Mouse (Mus musculus) forebrain, postnatal 0 days (tissue): ENCODE measurements around the gene Slc25a51. TPM values are rescaled to one million over a fixed set of nuclear protein-coding genes. Genes with fewer than 3 reads are reported as not detected.

Experiments
- ATAC-seq: fragments of 200-750 bp; cut with Nextera tagmentation; 2 replicates; pipeline ENCODE4 v1.8.0; 2017; ENCODE audit warnings: mild to moderate bottlenecking, moderate library complexity
- DNase-seq: peaks from one replicate; pipeline ENCODE4 v3.0.0-alpha.2; 2015
- H3K27ac ChIP-seq: fragments of 300-500 bp; sonication (generic); 2 replicates; pipeline ENCODE4 v1.5.1; 2014; ENCODE audit warnings: low read depth, mild to moderate bottlenecking, antibody characterized with exemption, low read length, moderate library complexity, mixed read lengths
- H3K27me3 ChIP-seq: fragments of 300-500 bp; sonication (generic); 2 replicates; pipeline ENCODE4 v1.6.1; 2014; ENCODE audit warnings: mild to moderate bottlenecking, low read length, mixed read lengths; ENCODE audit not compliant: insufficient read depth
- H3K36me3 ChIP-seq: fragments of 300-500 bp; sonication (generic); 2 replicates; pipeline ENCODE4 v1.6.1; 2014; ENCODE audit warnings: mild to moderate bottlenecking, moderate library complexity; ENCODE audit not compliant: insufficient read depth
- H3K4me1 ChIP-seq: fragments of 300-500 bp; sonication (generic); 2 replicates; pipeline ENCODE4 v1.6.1; 2014; ENCODE audit warnings: antibody characterized with exemption; ENCODE audit not compliant: insufficient read depth
- H3K4me2 ChIP-seq: fragments of 300-500 bp; sonication (generic); 2 replicates; pipeline ENCODE4 v1.6.1; 2014; ENCODE audit warnings: low read depth, mild to moderate bottlenecking, moderate library complexity
- H3K4me3 ChIP-seq: fragments of 300-500 bp; sonication (generic); 2 replicates; pipeline ENCODE4 v1.5.1; 2014; ENCODE audit warnings: low read depth, low read length, mixed read lengths
- H3K9ac ChIP-seq: fragments of 300-500 bp; sonication (generic); 2 replicates; pipeline ENCODE4 v1.6.1; 2014; ENCODE audit warnings: mild to moderate bottlenecking
- H3K9me3 ChIP-seq: fragments of 300-500 bp; sonication (generic); 2 replicates; pipeline ENCODE4 v1.6.1; 2016; ENCODE audit warnings: low read length
- CTCF ChIP-seq: sonication (generic); IDR thresholded peaks from 2 replicates; pipeline ENCODE4 v1.5.1; 2016; ENCODE audit warnings: antibody characterized with exemption, control low read depth, low read depth
- WGBS: fragments of 180-500 bp; shearing (Covaris S2); extraction: QIAGEN DNeasy Blood & Tissue Kit; methylation state at CpG from one replicate; pipeline ENCODE4 v1.1.7; 2014; 5-methylcytosine and 5-hydroxymethylcytosine counted together
- polyA plus RNA-seq: library from polyadenylated mRNA; unstranded; fragments of >200 nt; fragmentation: Nextera tagmentation; extraction: Ambion mirVana; gene quantifications from 2 replicates; pipeline ENCODE4 v1.2.1, GENCODE M21; 2015
- total RNA-seq: library from RNA; depleted of rRNA; stranded (reverse); fragments of >200 nt; gene quantifications from 2 replicates; pipeline ENCODE4 v1.2.3, GENCODE M21; 2014

The Slc25a51 gene
- total and polyA plus RNA-seq, 2 experiments from 2014 or later: 83.9 to 128 TPM

DNA sequence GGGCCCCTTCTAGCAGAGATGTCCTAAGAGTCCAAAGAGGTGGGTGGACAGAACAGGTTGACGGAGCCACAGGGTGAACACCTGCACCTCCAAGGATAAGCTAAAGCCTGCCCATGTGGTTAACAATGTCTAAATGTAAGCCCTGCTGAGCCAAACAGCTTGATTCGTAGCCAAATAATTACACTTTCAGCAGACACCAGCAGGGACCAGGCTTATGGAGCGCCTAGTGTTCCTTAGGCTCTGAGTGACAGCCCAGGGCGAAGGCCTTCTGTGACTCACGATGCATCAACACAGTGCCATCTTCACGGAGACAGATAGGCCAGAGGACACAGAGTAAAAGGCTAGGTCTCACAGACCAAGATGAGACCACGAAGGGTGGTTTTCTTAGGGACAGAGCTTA lies 20.9 kb upstream of the Slc25a51 start:
- Histone ChIP-seq H3K36me3 (no peaks in the 10 kb centered on the region), H3K27ac (no peak overlapping the region), H3K4me2 (no peak overlapping the region), H3K9me3 (no peaks in the 10 kb centered on the region), H3K27me3 (no peaks in the 10 kb centered on the region), H3K9ac (no peak overlapping the region), H3K4me3 (no peak overlapping the region), H3K4me1 (peaks cover 7% of the 10 kb centered on the region; the same call in 1 of the 2 replicates)
- peak; percentile 42 for DNase-seq
- 47% methylated on average over 7 of the region's 7 CpGs for WGBS
- no peak for TF ChIP-seq CTCF
- ATAC-seq: peak; percentile 36

DNA sequence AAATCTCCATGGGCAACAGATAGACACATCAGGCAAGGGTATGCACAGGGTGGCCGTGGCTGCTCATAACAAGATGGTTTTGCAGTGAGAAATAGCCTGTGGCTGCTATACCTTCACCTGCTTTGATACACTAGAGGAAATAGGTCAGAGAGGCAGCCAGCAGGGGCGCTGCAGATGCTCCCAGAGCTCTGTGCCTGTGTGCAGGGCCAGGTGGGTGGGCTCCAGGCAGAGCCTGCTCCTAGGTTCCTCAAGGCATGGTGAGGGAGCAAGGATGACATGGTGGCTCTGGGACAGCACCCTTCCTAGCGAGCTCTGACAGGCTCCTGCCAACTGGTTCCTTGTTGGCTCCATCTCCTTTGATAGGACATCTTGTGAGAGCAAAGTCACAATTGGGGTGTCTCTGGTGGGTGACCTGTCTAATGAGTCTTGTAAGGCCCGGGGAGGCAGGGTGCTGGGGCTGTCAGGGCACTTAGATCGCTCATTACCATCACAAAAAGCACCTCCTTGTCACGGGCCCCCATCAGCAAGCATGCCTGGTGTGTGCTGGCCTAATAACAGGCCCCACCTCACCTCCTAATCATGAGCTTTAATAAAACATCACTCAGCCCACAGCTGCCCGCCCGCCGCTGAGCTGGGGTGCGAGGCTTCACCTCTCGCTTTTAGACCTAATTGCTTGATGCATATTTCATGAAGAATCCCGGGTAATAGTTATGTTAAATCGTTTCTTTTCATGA lies 18.3 kb upstream of the Slc25a51 start:
- Histone ChIP-seq H3K36me3 (no peaks in the 10 kb centered on the region), H3K27ac (no peak overlapping the region), H3K4me1 (peaks cover 7% of the 10 kb centered on the region; the same call in 1 of the 2 replicates), H3K27me3 (no peaks in the 10 kb centered on the region), H3K4me3 (no peak overlapping the region), H3K9me3 (no peaks in the 10 kb centered on the region), H3K4me2 (no peak overlapping the region), H3K9ac (no peak overlapping the region)
- 27% methylated on average over 13 of the region's 13 CpGs for WGBS
- peak; percentile 77 for ATAC-seq
- peak; percentile 67 for TF ChIP-seq CTCF
- DNase-seq: peak; percentile 57

DNA sequence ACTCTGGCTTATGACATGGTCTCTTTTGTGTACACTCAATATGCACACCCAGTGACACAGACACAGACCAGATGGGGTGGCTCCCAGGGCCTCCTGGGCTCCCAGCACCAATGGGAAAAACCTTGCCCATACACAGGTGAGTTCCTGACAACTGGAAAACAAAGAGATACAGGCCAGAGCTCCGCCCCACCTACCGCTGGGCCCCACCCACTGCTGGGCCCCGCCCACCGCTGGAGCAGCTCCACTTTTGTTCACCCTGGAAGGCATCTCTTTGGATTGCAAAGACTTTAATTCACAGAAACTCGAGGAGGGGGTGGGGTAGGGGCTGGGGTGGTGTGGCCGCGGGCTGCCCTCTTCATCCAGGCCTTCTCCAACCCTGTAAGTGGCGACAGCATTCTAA lies 14.8 kb upstream of the Slc25a51 start:
- 20% methylated on average over 8 of the region's 8 CpGs for WGBS
- ATAC-seq (no peak), DNase-seq (no peak)
- Histone ChIP-seq H3K9me3 (no peaks in the 10 kb centered on the region), H3K27ac (no peak overlapping the region), H3K4me2 (no peak overlapping the region), H3K9ac (no peak overlapping the region), H3K27me3 (no peaks in the 10 kb centered on the region), H3K36me3 (no peaks in the 10 kb centered on the region), H3K4me3 (no peak overlapping the region), H3K4me1 (no peaks in the 10 kb centered on the region; the same call in 1 of the 2 replicates)
- no peak for TF ChIP-seq CTCF

- Histone ChIP-seq H3K4me3 (no peak overlapping the region), H3K9ac (no peak overlapping the region), H3K27me3 (no peaks in the 10 kb centered on the region), H3K36me3 (no peaks in the 10 kb centered on the region), H3K4me2 (no peak overlapping the region), H3K27ac (no peak overlapping the region), H3K9me3 (no peaks in the 10 kb centered on the region), H3K4me1 (no peaks in the 10 kb centered on the region; the same call in 1 of the 2 replicates)
- no peak for DNase-seq
- TF ChIP-seq CTCF: no peak
- ATAC-seq: no peak
- 84% methylated on average over 10 of the region's 10 CpGs for WGBS
These were observed 14.1 kb upstream of the Slc25a51 start for GRCm38 (mm10) chr4:45422640-45423039.

GRCm38 (mm10) chr4:45421519-45422260 lies 13.1 kb upstream of the Slc25a51 start:
- Histone ChIP-seq H3K9me3 (no peaks in the 10 kb centered on the region), H3K4me3 (no peak overlapping the region), H3K9ac (peak overlapping the region; percentile 31; the same call in 1 of the 2 replicates), H3K27ac (peak overlapping the region; percentile 64; the same call in 1 of the 2 replicates), H3K4me2 (no peak overlapping the region), H3K36me3 (no peaks in the 10 kb centered on the region), H3K4me1 (no peaks in the 10 kb centered on the region; the same call in 1 of the 2 replicates), H3K27me3 (no peaks in the 10 kb centered on the region)
- no peak for TF ChIP-seq CTCF
- no peak for DNase-seq
- 56% methylated on average over 11 of the region's 11 CpGs for WGBS
- no peak for ATAC-seq

DNA sequence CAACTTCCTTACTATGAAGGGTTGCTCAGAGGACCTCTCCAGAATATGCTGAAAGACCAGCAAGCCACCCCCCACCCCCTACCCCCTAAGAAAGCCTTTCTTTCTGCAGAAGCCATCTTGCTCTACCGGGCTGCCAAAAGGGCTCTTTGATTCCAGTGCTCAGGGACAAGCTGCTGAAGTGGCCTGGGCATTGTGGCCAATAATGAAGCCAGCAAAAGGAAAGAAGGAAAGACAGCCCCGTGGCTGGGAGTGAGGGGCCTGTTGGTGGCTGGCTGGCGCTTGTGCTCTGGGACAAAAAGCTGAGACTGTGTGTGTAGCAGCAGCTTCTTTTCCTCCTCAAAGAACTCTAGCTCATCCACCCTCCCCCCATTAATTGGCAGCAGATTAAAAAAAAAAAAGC lies 12.2 kb upstream of the Slc25a51 start:
- Histone ChIP-seq H3K4me2 (no peak overlapping the region), H3K27ac (peak overlapping the region; percentile 35; the same call in 1 of the 2 replicates), H3K9me3 (no peaks in the 10 kb centered on the region), H3K27me3 (no peaks in the 10 kb centered on the region), H3K9ac (0 out of 2 replicates have a peak overlapping the region, but pooled peaks have one; percentile 31), H3K36me3 (no peaks in the 10 kb centered on the region), H3K4me3 (no peak overlapping the region), H3K4me1 (no peaks in the 10 kb centered on the region; the same call in 1 of the 2 replicates)
- no peak; the same call in 1 of the 2 replicates for ATAC-seq
- WGBS: 9% methylated on average over 3 of the region's 3 CpGs
- peak; percentile 39 for DNase-seq
- TF ChIP-seq CTCF: no peak

GRCm38 (mm10) chr4:45419051-45419450 lies 10.5 kb upstream of the Slc25a51 start:
- no peak for DNase-seq
- Histone ChIP-seq H3K4me2 (peak overlapping the region; percentile 36; the same call in 1 of the 2 replicates), H3K9ac (no peak overlapping the region), H3K9me3 (no peaks in the 10 kb centered on the region), H3K27ac (no peak overlapping the region), H3K27me3 (no peaks in the 10 kb centered on the region), H3K4me1 (no peaks in the 10 kb centered on the region; the same call in 1 of the 2 replicates), H3K4me3 (no peak overlapping the region), H3K36me3 (no peaks in the 10 kb centered on the region)
- no peak for ATAC-seq
- TF ChIP-seq CTCF: no peak
- WGBS: 77% methylated on average over 4 of the region's 4 CpGs
